Mouse (Mus musculus): Measurements from ENCODE around the gene Plin3. TPM values are rescaled to one million over a fixed set of nuclear protein-coding genes. Genes with fewer than 3 reads are reported as not detected.
A peak's percentile ranks its signal among the peaks of the same experiment; 100 is the strongest.

The Plin3 gene
- polyA plus RNA-seq, 1 experiment from 2014 or later = 95.1 TPM

DNA sequence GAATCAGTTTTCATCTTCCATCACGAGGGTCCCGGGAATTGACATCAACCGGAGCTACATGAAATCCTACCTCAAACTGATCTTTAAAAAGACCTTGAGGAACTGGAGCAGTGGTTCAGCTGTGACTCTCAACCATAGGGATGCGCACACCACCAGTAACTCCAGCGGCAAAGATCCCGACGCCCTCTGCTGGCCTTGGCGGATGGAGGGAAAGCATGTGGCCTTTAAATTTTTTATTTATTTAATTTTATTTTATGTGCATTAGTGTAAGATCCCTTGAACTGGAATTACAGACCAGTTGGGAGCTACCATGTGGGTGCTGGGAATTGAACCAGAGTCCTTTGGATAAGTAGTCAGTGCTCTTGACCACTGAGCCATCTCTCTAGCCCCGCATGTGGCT lies 37.2 kb downstream of the Plin3 start:
- H3K4me2 ChIP-seq (ENCODE audit: low read length) = peak overlapping the region; percentile 75
- WGBS = 17% methylated on average over 9 of the region's 9 CpGs

DNA sequence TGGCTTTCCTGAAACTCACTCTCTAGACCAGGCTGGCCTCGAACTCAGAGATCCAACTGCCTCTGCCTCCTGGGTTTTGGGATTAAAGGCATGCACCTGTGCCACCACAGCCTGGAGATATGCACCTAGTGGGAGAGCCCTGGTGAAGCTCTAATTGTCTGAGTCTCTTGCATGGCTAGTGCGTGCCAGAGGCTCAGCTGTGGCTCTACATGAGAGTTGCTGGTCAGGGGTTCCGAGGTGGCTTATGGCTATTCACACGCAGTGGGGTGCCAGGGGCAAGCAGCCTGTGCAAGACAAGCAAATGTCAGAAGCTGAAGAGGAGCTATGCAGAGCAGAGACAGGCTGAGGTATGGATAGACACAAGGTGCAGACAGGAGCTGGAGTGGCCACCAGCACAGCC lies 38.0 kb downstream of the Plin3 start:
- H3K4me2 ChIP-seq (ENCODE audit: low read length) = no peak overlapping the region
- H3K4me1 ChIP-seq (replicated peaks; ENCODE audit: control insufficient read depth, insufficient read depth, low read length) = peaks cover 19% of the 10 kb centered on the region
- H3K27me3 ChIP-seq (replicated peaks; ENCODE audit: control insufficient read depth, insufficient read depth, low read length) = no peaks in the 10 kb centered on the region
- H3K9me3 ChIP-seq (ENCODE audit: control insufficient read depth, low read length) = no peaks in the 10 kb centered on the region
- no peak overlapping the region for H3K9ac ChIP-seq (ENCODE audit: low read length)
- H3K27ac ChIP-seq (ENCODE audit: low read depth) = no peak overlapping the region
- ATAC-seq (replicated peaks; ENCODE audit: low FRiP score, low TSS enrichment, low read depth) (no peak), DNase-seq (ENCODE audit: low spot score) (no peak)
- no peak overlapping the region for H3K4me3 ChIP-seq (ENCODE audit: low read depth, low read length)
- H3K36me3 ChIP-seq (ENCODE audit: control insufficient read depth, insufficient read depth, low read length) = peaks cover 17% of the 10 kb centered on the region
- 88% methylated on average over 4 of the region's 4 CpGs for WGBS

More for the DNA sequence above, 37.2 kb downstream of the Plin3 start:
- H3K9me3 ChIP-seq (ENCODE audit: control insufficient read depth, low read length) = no peaks in the 10 kb centered on the region
- peak overlapping the region; percentile 44; the same call in 1 of the 2 replicates for H3K27ac ChIP-seq (ENCODE audit: low read depth)
- no peaks in the 10 kb centered on the region for H3K27me3 ChIP-seq (replicated peaks; ENCODE audit: control insufficient read depth, insufficient read depth, low read length)
- H3K4me1 ChIP-seq (replicated peaks; ENCODE audit: control insufficient read depth, insufficient read depth, low read length) = peaks cover 21% of the 10 kb centered on the region
- H3K9ac ChIP-seq (ENCODE audit: low read length) = no peak overlapping the region
- ATAC-seq (replicated peaks; ENCODE audit: low FRiP score, low TSS enrichment, low read depth) (peak; percentile 10; the same call in 1 of the 2 replicates), DNase-seq (ENCODE audit: low spot score) (peak; percentile 76)
- peaks cover 24% of the 10 kb centered on the region for H3K36me3 ChIP-seq (ENCODE audit: control insufficient read depth, insufficient read depth, low read length)
- peak overlapping the region; percentile 74; the same call in 1 of the 2 replicates for H3K4me3 ChIP-seq (ENCODE audit: low read depth, low read length)

DNA sequence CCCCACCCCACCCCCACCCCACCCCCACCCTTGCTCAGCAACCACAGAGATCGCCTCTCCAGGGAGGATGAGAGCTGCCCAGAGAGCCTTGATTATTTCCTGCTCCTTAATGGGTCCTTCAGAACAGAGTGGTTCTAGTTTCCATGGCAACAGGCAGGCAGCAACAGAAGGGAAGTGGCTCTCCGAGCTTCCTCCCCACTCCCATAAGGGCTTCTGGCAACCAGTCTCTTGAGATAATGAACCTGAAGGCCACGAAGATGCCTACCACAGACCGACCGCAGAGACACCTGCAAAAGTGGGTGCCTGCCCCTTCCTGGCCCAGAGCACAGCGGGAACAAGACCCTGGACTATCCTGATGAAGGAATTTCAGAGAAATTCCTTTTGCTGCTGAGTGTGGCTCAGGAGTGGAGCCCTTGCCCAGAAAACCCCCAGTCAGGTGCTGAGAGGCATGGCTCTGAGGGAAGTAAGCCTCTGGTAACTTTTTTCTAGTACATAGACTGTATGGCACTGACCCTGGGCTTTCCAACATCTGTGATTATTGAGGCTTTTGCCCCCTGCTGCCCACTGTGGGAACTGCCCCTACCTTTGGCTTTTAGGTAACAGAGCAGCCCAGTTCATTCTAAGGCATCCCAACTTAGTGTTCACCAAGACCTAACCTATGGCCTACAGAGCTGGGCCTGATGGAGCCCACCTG lies 41.4 kb downstream of the Plin3 start:
- Histone ChIP-seq H3K4me1 (replicated peaks; ENCODE audit: control insufficient read depth, insufficient read depth, low read length) (peaks cover 7% of the 10 kb centered on the region), H3K4me3 (ENCODE audit: low read depth, low read length) (no peak overlapping the region), H3K9me3 (ENCODE audit: control insufficient read depth, low read length) (no peaks in the 10 kb centered on the region), H3K4me2 (ENCODE audit: low read length) (no peak overlapping the region), H3K27me3 (replicated peaks; ENCODE audit: control insufficient read depth, insufficient read depth, low read length) (no peaks in the 10 kb centered on the region), H3K9ac (ENCODE audit: low read length) (no peak overlapping the region), H3K27ac (ENCODE audit: low read depth) (peak overlapping the region; percentile 62), H3K36me3 (ENCODE audit: control insufficient read depth, insufficient read depth, low read length) (no peaks in the 10 kb centered on the region)
- DNase-seq (ENCODE audit: low spot score) = peak; percentile 77
- WGBS = 17% methylated on average over 6 of the region's 6 CpGs
- ATAC-seq (replicated peaks; ENCODE audit: low FRiP score, low TSS enrichment, low read depth) = no peak

DNA sequence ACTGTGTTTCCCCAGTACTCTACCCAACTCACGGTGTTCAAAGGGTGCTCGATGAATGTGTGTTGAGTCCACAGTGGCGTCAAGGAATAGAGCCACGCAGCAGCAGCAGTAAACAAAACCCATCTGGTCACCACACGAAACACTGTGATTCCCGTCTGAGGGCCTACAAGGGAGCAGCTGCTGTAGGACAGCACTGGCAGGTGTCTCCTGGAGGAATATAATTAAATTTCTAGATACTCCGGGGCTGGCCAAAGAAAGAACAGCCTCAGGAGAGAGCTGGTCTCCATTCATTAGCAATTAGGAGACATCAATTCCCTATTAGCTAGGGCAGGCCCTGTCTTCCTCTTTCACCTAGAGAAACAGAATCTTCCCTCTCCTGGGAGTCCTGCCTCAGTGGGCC lies 47.1 kb downstream of the Plin3 start:
- H3K27ac ChIP-seq (ENCODE audit: low read depth) = no peak overlapping the region
- no peaks in the 10 kb centered on the region for H3K4me1 ChIP-seq (replicated peaks; ENCODE audit: control insufficient read depth, insufficient read depth, low read length)
- H3K4me2 ChIP-seq (ENCODE audit: low read length) = no peak overlapping the region
- no peak for DNase-seq (ENCODE audit: low spot score)
- H3K36me3 ChIP-seq (ENCODE audit: control insufficient read depth, insufficient read depth, low read length) = no peaks in the 10 kb centered on the region
- no peak overlapping the region for H3K4me3 ChIP-seq (ENCODE audit: low read depth, low read length)
- peaks cover 5% of the 10 kb centered on the region; the same call in 1 of the 2 replicates for H3K27me3 ChIP-seq (replicated peaks; ENCODE audit: control insufficient read depth, insufficient read depth, low read length)
- WGBS = 57% methylated on average over 7 of the region's 7 CpGs
- ATAC-seq (replicated peaks; ENCODE audit: low FRiP score, low TSS enrichment, low read depth) = no peak
- no peak overlapping the region for H3K9ac ChIP-seq (ENCODE audit: low read length)
- no peaks in the 10 kb centered on the region for H3K9me3 ChIP-seq (ENCODE audit: control insufficient read depth, low read length)

DNA sequence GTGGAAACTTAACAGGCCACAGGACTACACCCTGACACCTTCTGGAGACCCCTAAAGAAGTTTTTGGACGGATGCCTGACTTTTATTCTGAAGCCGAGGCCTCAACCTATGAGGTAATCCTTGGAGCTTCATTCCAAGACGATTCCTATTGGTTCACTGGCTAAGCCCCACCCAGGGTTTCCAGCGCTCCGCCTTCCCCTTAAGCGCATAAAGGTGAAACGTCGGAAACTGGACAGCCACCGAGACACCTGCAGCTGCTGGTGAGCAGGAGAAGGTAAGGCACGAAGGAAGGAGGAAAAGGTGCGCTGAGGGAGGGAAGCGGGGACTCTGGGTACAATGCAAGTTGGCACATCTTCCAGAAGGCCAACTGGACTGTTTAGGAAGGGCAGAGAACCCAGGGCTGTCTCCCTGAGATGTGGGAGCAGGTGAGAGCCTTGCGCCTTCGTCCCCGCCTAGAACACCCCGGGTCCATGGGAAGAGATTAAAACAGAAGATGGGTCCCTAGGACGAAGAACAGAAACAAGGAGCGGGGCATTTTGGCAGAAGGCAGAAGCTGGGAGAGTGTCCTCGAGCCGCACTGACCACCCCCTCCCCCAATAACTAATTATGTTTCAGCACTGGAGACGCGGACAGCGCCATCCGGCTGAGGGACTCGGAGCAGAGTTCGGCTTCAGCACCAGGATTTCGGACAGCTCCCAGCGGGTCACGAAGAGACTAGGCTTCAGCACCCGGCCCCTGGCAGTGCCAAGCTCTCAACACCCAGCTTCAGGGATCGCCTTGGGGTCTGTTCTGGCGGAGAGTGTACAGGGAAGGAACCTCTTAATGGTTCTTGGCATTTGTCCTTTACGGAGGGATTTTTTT lies 50.9 kb downstream of the Plin3 start:
- H3K9me3 ChIP-seq (ENCODE audit: control insufficient read depth, low read length) = no peaks in the 10 kb centered on the region
- 0 out of 2 replicates have a peak overlapping the region, but pooled peaks have one; percentile 16 for H3K4me3 ChIP-seq (ENCODE audit: low read depth, low read length)
- no peaks in the 10 kb centered on the region for H3K36me3 ChIP-seq (ENCODE audit: control insufficient read depth, insufficient read depth, low read length)
- under 1% methylated on average over 33 of the region's 33 CpGs for WGBS
- H3K4me2 ChIP-seq (ENCODE audit: low read length) = no peak overlapping the region
- peak; percentile 99 for DNase-seq (ENCODE audit: low spot score)
- peak; percentile 65; the same call in 1 of the 2 replicates for ATAC-seq (replicated peaks; ENCODE audit: low FRiP score, low TSS enrichment, low read depth)
- H3K4me1 ChIP-seq (replicated peaks; ENCODE audit: control insufficient read depth, insufficient read depth, low read length) = no peaks in the 10 kb centered on the region
- peaks cover 5% of the 10 kb centered on the region; the same call in 1 of the 2 replicates for H3K27me3 ChIP-seq (replicated peaks; ENCODE audit: control insufficient read depth, insufficient read depth, low read length)
- no peak overlapping the region for H3K9ac ChIP-seq (ENCODE audit: low read length)
- no peak overlapping the region for H3K27ac ChIP-seq (ENCODE audit: low read depth)

DNA sequence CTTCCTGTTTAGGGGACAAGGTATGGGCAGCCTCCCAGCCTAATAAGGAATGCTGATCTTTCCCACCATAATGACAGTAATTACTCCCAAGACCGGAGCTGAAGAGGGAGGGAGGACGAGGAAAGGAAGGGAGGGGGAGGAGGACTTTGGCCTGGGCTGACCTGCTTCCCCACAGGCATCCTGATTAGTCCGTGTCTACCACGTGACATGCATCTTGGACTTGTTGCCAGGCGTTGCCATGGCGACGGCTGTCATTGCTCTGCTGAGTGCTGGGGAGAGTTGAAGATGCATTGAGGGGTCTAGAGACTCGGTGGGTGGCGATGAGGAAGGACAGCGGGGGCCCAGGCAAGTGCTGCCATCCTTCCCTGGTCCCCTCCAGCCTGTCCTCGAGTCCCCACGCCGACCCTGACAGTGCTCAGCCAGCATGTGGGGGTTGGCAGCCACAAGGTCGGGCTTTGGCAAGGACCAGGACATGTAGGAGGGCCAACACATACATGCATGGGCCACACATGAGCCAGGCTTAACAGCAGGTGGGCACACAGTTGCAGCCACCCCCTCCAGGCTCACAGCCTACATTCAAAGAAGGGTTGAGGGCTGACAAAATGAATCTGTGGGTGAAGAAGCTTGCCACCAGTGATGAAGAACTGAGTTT lies 58.7 kb downstream of the Plin3 start:
- Histone ChIP-seq H3K27ac (ENCODE audit: low read depth) (no peak overlapping the region), H3K36me3 (ENCODE audit: control insufficient read depth, insufficient read depth, low read length) (no peaks in the 10 kb centered on the region), H3K4me2 (ENCODE audit: low read length) (no peak overlapping the region), H3K9me3 (ENCODE audit: control insufficient read depth, low read length) (no peaks in the 10 kb centered on the region), H3K4me1 (replicated peaks; ENCODE audit: control insufficient read depth, insufficient read depth, low read length) (no peaks in the 10 kb centered on the region), H3K27me3 (replicated peaks; ENCODE audit: control insufficient read depth, insufficient read depth, low read length) (no peaks in the 10 kb centered on the region), H3K9ac (ENCODE audit: low read length) (no peak overlapping the region), H3K4me3 (ENCODE audit: low read depth, low read length) (no peak overlapping the region)
- peak; percentile 71 for DNase-seq (ENCODE audit: low spot score)
- WGBS = 3% methylated on average over 14 of the region's 14 CpGs
- peak; percentile 85 for ATAC-seq (replicated peaks; ENCODE audit: low FRiP score, low TSS enrichment, low read depth)

DNA sequence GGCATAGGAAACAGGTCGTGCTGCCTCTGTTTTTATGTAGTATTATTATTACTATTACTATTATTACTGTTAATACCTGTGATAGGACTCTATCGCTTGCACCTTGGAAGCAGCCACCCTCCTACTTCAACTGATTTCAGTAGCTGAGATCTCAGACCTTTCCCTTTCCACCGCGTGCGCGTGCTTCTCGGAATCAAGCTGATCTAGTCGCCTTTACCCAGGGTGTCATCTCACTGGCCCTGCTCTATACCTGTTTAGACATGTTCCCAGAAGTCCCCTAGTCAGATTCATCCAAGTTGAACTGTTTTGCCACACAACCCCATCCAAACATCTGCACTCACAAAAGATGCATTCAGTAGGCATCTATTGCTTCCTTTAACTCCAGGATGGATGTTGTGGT lies 59.3 kb downstream of the Plin3 start:
- no peaks in the 10 kb centered on the region for H3K4me1 ChIP-seq (replicated peaks; ENCODE audit: control insufficient read depth, insufficient read depth, low read length)
- no peak overlapping the region for H3K4me2 ChIP-seq (ENCODE audit: low read length)
- no peak overlapping the region for H3K9ac ChIP-seq (ENCODE audit: low read length)
- no peaks in the 10 kb centered on the region for H3K9me3 ChIP-seq (ENCODE audit: control insufficient read depth, low read length)
- H3K27ac ChIP-seq (ENCODE audit: low read depth) = no peak overlapping the region
- 47% methylated on average over 8 of the region's 8 CpGs for WGBS
- H3K4me3 ChIP-seq (ENCODE audit: low read depth, low read length) = no peak overlapping the region
- H3K27me3 ChIP-seq (replicated peaks; ENCODE audit: control insufficient read depth, insufficient read depth, low read length) = no peaks in the 10 kb centered on the region
- ATAC-seq (replicated peaks; ENCODE audit: low FRiP score, low TSS enrichment, low read depth) = 0 out of 2 replicates have a peak, but pooled peaks have one; percentile 38
- DNase-seq (ENCODE audit: low spot score) = no peak
- H3K36me3 ChIP-seq (ENCODE audit: control insufficient read depth, insufficient read depth, low read length) = no peaks in the 10 kb centered on the region

DNA sequence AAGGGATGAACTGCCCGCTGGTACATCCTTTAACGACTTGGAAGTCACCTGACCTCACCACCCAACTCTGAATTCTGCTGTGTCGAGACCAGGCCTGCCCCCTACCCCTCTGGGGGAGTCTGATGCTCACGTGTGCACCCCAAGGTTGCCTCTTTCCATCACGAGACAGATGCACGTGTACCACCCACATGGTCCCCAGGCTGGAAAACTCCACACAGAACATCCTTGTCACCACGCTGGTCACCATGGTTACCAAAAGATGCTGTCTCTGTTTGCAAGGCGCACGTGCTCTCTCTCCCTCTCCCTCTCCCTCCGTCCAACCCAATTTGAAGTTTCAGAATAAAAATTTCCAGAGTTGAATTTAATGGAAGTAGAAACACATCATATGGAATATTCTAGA lies 62.7 kb downstream of the Plin3 start:
- ATAC-seq (replicated peaks; ENCODE audit: low FRiP score, low TSS enrichment, low read depth) (no peak), DNase-seq (ENCODE audit: low spot score) (no peak)
- 63% methylated on average over 10 of the region's 10 CpGs for WGBS
- Histone ChIP-seq H3K9ac (ENCODE audit: low read length) (no peak overlapping the region), H3K36me3 (ENCODE audit: control insufficient read depth, insufficient read depth, low read length) (no peaks in the 10 kb centered on the region), H3K4me3 (ENCODE audit: low read depth, low read length) (no peak overlapping the region), H3K9me3 (ENCODE audit: control insufficient read depth, low read length) (no peaks in the 10 kb centered on the region), H3K4me1 (replicated peaks; ENCODE audit: control insufficient read depth, insufficient read depth, low read length) (no peaks in the 10 kb centered on the region), H3K4me2 (ENCODE audit: low read length) (no peak overlapping the region), H3K27me3 (replicated peaks; ENCODE audit: control insufficient read depth, insufficient read depth, low read length) (no peaks in the 10 kb centered on the region), H3K27ac (ENCODE audit: low read depth) (no peak overlapping the region)
